Mouse (Mus musculus) thymus, adult 18-20 months (tissue): Measurements from ENCODE around the gene Ddt.

Experiments
- DNase-seq, 2 experiments: peaks; one replicate each; pipeline ENCODE4 v3.0.0; 2022; ENCODE audit warnings: mixed read lengths in 2 of 2

Ddt gene

DNA sequence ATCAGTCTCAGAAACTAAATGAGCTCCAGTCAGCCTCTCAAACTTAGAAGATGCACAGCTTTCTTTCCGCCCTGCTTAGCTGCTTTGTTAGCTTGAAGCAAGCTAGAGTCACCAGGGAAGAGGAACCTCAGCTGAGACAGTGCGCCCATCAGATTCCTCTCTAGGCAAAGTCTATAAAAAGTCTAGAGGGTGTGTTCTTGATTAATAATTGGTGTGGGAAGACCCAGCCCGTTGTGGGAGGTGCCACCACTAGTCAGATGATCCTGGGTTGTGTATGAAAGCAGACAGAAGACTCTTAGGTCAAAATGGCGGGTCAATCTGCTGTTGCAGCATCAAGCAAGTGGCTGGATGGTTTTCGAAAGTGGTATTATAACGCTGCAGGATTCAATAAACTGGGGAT is 6.4 kb downstream of the Ddt start:
- no peak for DNase-seq

DNA sequence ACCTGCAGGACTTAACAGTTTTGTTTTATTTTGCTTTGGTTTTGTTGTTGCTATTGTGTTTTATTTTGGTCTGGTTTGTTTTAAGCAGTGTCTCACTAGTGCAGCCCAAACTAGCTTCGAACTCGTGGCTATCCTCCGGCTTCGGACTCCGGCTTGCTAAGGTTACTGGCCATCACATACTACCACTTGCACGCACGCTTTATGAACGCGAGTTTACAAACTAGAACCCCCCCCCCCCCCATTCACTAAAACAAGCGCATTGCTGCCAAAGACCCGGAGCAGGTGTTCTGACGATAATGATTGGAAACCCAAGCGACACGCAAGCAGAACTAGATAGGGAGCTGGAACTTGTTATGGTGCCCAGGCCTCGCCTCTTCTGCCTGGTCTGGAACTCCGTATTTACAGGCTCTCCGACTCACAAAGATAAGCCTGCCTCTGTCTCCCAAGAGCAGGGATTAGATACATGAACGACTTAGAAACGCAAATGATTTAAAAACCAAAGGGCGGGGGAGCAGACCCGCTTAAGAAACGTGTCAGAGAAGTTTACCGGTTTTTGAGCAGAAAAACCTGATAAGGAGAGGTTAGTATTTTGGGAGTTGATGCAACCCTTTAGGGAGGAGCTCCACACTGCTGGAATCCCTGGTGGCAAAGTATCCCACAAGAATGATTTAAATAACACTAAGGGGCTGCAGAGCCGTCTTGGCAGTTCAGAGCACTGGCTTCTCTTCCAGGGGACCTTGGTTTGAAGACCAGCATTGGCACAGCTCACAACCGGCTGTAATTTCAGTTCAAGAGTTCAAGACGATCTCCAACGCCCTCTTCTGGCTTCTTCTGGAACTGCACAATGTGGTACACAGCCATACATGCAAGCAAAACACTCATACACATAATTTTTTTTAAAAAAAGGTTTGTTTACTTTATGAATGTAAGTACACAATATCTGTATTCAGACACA is 8.4 kb downstream of the Ddt start:
- peak in 1 of 2 experiments; percentile 51 for DNase-seq

DNA sequence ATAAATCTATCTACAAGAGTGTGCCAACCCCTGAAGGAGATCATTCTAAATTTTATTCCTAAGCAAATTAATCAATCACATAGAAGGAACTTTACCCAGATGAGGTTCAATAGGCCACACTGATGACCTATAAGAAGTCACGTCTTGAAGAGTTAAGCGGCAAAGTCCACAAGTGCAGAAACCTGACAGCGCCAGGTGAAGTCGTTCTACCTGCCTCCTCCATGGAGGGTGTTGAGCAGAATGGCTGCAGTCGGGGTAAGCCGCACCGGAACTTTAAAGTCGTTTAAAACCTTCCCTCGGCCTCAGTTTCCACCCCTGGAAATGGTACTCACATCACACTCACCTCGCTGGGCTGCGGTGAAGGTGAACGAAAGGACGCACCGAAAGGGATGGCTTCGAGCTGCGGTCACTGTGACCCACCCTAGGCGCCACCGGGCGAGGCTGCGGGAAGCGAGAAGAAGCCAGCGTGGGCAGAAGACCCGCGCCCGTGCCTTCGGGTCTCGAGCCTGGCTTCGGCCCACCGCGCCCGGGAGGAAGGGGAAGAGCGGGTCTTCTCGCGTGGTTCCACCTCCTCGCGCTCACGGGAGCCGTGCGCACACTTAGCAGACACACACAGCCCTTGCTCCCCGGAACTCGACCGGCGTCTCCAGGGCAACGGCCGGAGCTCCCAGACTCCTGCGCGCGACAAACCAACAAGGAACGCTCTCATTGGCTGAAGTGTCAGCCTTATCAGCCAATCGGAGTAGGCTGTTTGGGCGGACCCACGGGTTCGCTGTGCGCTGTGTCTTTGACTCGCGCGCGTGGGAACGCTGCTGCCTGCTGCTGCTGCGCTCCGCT is 9.3 kb downstream of the Ddt start, which contains the start of gene Cabin1:
Cabin1 (minus strand) TSS at position 660 of the 837 bp plus-strand sequence.
- DNase-seq = peak; percentile 96 to 97

DNA sequence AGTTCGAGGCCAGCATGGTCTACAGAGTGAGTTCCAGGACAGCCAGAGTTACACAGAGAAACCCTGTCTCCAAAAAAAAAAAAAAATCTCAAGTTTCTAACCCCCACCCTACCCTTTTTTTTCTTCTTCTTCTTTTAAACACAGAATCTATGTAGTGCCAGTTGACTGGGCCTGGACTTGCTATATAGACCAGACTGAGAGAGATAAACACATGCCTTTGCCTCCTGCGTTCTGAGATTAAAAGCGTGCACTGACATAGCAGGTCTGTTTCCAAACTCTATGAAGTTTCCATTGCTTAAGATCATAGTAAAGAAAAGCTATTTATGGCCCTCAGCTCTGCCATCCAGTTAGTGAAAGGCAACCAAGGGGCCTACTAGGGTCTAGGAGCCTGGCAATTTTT is 10.8 kb downstream of the Ddt start:
- DNase-seq = no peak

DNA sequence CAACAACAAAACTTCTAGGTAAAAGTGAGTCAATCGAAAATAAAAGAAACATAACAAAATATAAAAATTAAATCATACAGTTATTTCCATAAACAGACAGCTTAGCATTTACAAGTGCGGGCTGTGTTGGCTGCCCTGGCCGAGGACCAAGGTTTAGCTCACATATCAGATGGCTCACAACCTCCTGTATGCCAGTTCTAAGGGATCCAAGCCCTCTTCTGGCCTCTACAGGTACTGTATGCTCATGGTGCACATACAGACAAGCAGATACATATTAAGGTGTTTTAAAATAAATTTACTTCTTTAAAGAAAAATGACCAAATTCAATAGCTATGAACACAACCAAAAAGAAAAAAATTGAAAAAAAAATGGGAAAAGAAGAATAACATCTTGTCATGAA is 12.9 kb downstream of the Ddt start:
- no peak for DNase-seq

DNA sequence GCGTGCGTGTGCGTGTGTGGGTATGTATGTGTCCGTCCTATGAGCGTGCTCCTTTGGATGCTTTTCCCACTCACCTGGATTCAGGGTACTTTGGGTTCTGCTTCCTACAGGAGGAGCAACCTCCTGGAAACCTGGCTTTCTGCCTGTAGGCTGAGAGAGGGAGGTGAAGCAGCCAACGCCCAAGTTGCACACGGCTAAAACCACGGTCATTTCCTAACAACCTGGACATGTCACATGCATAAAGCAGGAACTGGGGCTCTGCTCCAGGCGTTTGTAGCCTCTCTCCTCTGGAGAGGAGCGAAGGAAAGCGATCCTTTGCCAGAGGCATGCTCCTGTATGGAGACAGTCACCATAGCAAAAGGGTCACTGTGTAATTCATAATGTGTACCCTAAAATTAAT is 16.5 kb downstream of the Ddt start:
- no peak for DNase-seq

DNA sequence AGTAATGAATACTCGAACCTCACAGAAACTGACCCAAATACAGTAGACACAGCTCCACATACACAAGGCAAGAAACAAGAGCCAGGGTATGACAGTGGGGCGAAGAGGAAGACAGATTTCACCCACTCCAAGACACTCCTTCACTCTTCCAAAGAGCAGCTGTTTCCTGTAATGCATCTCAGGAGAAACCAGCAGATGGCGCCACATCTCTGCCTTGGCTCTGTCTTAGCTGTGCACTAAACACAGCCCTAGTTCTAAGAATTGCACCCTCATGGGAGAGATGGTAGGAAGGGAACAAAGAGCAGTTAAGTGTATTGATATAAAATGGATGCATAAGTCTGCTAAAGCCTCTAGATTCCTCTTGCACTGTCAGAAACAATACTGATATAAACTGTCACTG is 29.2 kb downstream of the Ddt start:
- peak; percentile 44 to 47 for DNase-seq

DNA sequence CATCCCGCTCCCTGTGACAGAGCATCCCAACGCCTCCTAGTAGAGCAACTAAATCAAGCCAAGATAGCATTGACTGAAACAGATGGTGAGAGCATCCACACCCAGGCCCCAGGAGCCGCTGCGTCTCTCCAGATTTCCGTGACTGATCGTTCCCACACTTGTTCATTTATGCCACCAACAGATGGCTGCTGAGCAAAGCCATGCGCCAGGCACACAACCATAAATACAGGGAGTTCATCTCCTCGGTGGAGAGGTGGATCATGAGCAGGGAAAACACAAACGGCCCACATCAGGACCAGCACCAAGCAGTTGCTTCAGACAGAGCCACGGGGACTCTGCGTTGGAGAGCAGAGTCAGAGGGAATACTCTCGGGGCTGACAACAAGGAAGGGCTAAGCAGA is 29.8 kb downstream of the Ddt start:
- no peak for DNase-seq

DNA sequence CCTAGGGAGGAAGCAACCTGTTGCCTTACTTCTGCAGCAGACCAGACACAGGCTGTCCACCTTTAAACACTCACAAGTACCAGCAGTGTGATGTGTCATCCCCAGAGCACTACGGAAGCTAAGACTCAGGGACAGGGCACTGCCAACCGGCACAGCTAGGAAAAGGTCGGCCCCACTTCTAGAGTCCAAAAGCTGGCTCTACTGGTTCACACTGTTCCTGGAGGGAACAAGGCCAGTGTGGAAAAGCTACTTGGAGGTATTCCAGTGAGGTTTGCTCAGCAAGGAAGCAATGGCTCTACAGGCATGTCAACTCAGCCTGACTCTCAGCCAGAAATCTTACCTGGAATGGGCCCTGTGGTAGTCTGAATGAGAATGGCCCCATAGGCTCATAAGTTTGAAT is 32.3 kb downstream of the Ddt start:
- no peak for DNase-seq

DNA sequence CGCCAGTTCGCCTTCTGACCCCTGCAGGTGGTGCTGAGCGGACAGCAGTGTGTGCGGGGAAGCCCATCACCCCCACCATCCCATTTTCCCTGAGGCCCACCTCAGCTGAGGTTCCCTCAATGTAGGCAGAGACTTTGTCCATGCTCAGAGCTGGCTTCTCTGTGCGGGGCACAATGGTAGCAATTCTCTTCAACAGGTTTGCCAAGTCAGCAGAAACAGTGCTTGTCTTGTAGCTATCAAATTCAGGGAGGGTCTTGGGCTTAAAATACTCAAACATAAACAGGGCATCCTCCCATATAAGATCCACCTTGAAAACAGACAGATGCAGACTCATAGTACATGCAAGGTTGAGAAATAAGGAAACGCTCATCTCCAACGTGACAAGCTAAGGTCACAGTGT is 47.8 kb downstream of the Ddt start:
- no peak for DNase-seq
